Mouse (Mus musculus) kidney, embryonic 16.5 days (tissue): ENCODE results near the gene Ugt2b34. TPM values are rescaled to one million over a fixed set of nuclear protein-coding genes. Genes with fewer than 3 reads are reported as not detected.
"Not testable (repeated sequence)": the region's sequence is repeated elsewhere in the genome, so short reads cannot be mapped to it uniquely, and the experiment has no call there.

Experiments used
- ATAC-seq: fragments of 200-750 bp; cut with Nextera tagmentation; 2 replicates; pipeline ENCODE4 v1.8.0; 2017; ENCODE audit warnings: moderate TSS enrichment; ENCODE audit not compliant: low FRiP score, low TSS enrichment
- H3K27ac ChIP-seq: fragments of 300-500 bp; sonication (generic); 2 replicates; pipeline ENCODE4 v1.5.1; 2014; ENCODE audit warnings: low read length
- H3K27me3 ChIP-seq: fragments of 300-500 bp; sonication (generic); 2 replicates; pipeline ENCODE4 v1.6.1; 2014; ENCODE audit warnings: low read length, control low read depth, mixed read lengths; ENCODE audit not compliant: insufficient read depth
- H3K36me3 ChIP-seq: fragments of 300-500 bp; sonication (generic); 2 replicates; pipeline ENCODE4 v1.6.1; 2014; ENCODE audit warnings: low read length, control low read depth, mixed read lengths; ENCODE audit not compliant: insufficient read depth
- H3K4me1 ChIP-seq: fragments of 300-500 bp; sonication (generic); 2 replicates; pipeline ENCODE4 v1.6.1; 2014; ENCODE audit warnings: low read length, control low read depth, mixed read lengths; ENCODE audit not compliant: insufficient read depth
- H3K4me2 ChIP-seq: fragments of 300-500 bp; sonication (generic); replicated peaks from 2 replicates; pipeline ENCODE4 v1.6.1; 2014; ENCODE audit warnings: low read depth, low read length
- H3K4me3 ChIP-seq: fragments of 300-500 bp; sonication (generic); 2 replicates; pipeline ENCODE4 v1.5.1; 2014; ENCODE audit warnings: mild to moderate bottlenecking, low read length
- H3K9ac ChIP-seq: fragments of 300-500 bp; sonication (generic); replicated peaks from 2 replicates; pipeline ENCODE4 v1.6.1; 2014; ENCODE audit warnings: low read length
- H3K9me3 ChIP-seq: fragments of 300-500 bp; sonication (generic); 2 replicates; pipeline ENCODE4 v1.6.1; 2016; ENCODE audit warnings: low read length, control low read depth
- WGBS: fragments of 180-500 bp; shearing (Covaris S2); extraction: QIAGEN DNeasy Blood & Tissue Kit; methylation state at CpG from one replicate; pipeline ENCODE4 v1.1.7; 2014; 5-methylcytosine and 5-hydroxymethylcytosine counted together
- polyA plus RNA-seq: library from polyadenylated mRNA; unstranded; fragments of >200 nt; fragmentation: Nextera tagmentation; extraction: Ambion mirVana; gene quantifications from 2 replicates; pipeline ENCODE4 v1.2.1, GENCODE M21; 2015

Ugt2b34 gene
- polyA plus RNA-seq, 1 experiment from 2014 or later: 16.7 TPM

- no peak overlapping the region for H3K4me2 ChIP-seq
- ATAC-seq: no peak
- H3K9ac ChIP-seq: no peak overlapping the region
- no peaks in the 10 kb centered on the region for H3K27me3 ChIP-seq
- H3K4me3 ChIP-seq: no peak overlapping the region
- 39% methylated on average over 1 of the region's 1 CpGs for WGBS
- no peaks in the 10 kb centered on the region for H3K4me1 ChIP-seq
- no peak overlapping the region for H3K27ac ChIP-seq
- H3K9me3 ChIP-seq: no peaks in the 10 kb centered on the region
- H3K36me3 ChIP-seq: no peaks in the 10 kb centered on the region
Measured at GRCm38 (mm10) chr5:86871877-86872276, 34.9 kb downstream of the Ugt2b34 start.

- no peak for ATAC-seq
- 55% methylated on average over 3 of the region's 3 CpGs for WGBS
Measured at GRCm38 (mm10) chr5:86858336-86858735, 48.4 kb downstream of the Ugt2b34 start.

GRCm38 (mm10) chr5:86857682-86858081 is 49.1 kb downstream of the Ugt2b34 start:
- 8% methylated on average over 1 of the region's 1 CpGs for WGBS
- Histone ChIP-seq H3K36me3 (no peaks in the 10 kb centered on the region), H3K4me3 (no peak overlapping the region)

More at GRCm38 (mm10) chr5:86858336-86858735, 48.4 kb downstream of the Ugt2b34 start:
- Histone ChIP-seq H3K36me3 (no peaks in the 10 kb centered on the region), H3K4me2 (no peak overlapping the region), H3K27ac (no peak overlapping the region), H3K9ac (no peak overlapping the region), H3K9me3 (no peaks in the 10 kb centered on the region), H3K4me1 (no peaks in the 10 kb centered on the region), H3K4me3 (no peak overlapping the region), H3K27me3 (no peaks in the 10 kb centered on the region)

GRCm38 (mm10) chr5:86856505-86856904 is 50.2 kb downstream of the Ugt2b34 start:
- H3K4me2 ChIP-seq, H3K4me1 ChIP-seq, H3K27me3 ChIP-seq, H3K36me3 ChIP-seq, H3K9ac ChIP-seq, H3K9me3 ChIP-seq, ATAC-seq, H3K27ac ChIP-seq, H3K4me3 ChIP-seq: not testable (repeated sequence)
- WGBS: 66% methylated on average over 13 of the region's 13 CpGs

More at GRCm38 (mm10) chr5:86857682-86858081, 49.1 kb downstream of the Ugt2b34 start:
- no peaks in the 10 kb centered on the region for H3K9me3 ChIP-seq
- no peak overlapping the region for H3K9ac ChIP-seq
- no peaks in the 10 kb centered on the region for H3K27me3 ChIP-seq
- no peak overlapping the region for H3K4me2 ChIP-seq
- H3K27ac ChIP-seq: no peak overlapping the region
- H3K4me1 ChIP-seq: no peaks in the 10 kb centered on the region
- no peak for ATAC-seq

- WGBS: 56% methylated on average over 5 of the region's 5 CpGs
- Histone ChIP-seq H3K4me1 (no peaks in the 10 kb centered on the region), H3K27me3 (no peaks in the 10 kb centered on the region), H3K9ac (no peak overlapping the region), H3K4me3 (no peak overlapping the region), H3K4me2 (no peak overlapping the region), H3K27ac (no peak overlapping the region), H3K9me3 (no peaks in the 10 kb centered on the region), H3K36me3 (no peaks in the 10 kb centered on the region)
- no peak for ATAC-seq
Measured at GRCm38 (mm10) chr5:86851658-86852057, 55.1 kb downstream of the Ugt2b34 start.

- Histone ChIP-seq H3K27ac (no peak overlapping the region), H3K4me1 (no peaks in the 10 kb centered on the region), H3K4me2 (no peak overlapping the region), H3K27me3 (no peaks in the 10 kb centered on the region), H3K9ac (no peak overlapping the region), H3K4me3 (no peak overlapping the region), H3K9me3 (no peaks in the 10 kb centered on the region), H3K36me3 (no peaks in the 10 kb centered on the region)
- no peak for ATAC-seq
Measured at GRCm38 (mm10) chr5:86850104-86850503, 56.6 kb downstream of the Ugt2b34 start.

GRCm38 (mm10) chr5:86841261-86841660 is 65.5 kb downstream of the Ugt2b34 start:
- H3K4me2 ChIP-seq, H3K27me3 ChIP-seq, H3K9ac ChIP-seq, H3K9me3 ChIP-seq, H3K36me3 ChIP-seq, ATAC-seq, H3K4me1 ChIP-seq, H3K27ac ChIP-seq, H3K4me3 ChIP-seq: not testable (repeated sequence)

- no peak for ATAC-seq
- 86% methylated on average over 2 of the region's 2 CpGs for WGBS
- peaks cover 11% of the 10 kb centered on the region for H3K36me3 ChIP-seq
Measured at GRCm38 (mm10) chr5:86840207-86840606, 66.5 kb downstream of the Ugt2b34 start.

More at GRCm38 (mm10) chr5:86840207-86840606, 66.5 kb downstream of the Ugt2b34 start:
- H3K27ac ChIP-seq: no peak overlapping the region
- peaks cover 6% of the 10 kb centered on the region; the same call in 1 of the 2 replicates for H3K9me3 ChIP-seq
- no peak overlapping the region for H3K4me2 ChIP-seq
- H3K9ac ChIP-seq: no peak overlapping the region
- no peaks in the 10 kb centered on the region for H3K4me1 ChIP-seq
- H3K27me3 ChIP-seq: no peaks in the 10 kb centered on the region
- H3K4me3 ChIP-seq: no peak overlapping the region

Other genes starting within 250 kb of the Ugt2b34 start
- gene Tmprss11b, start 230.6 kb downstream of the Ugt2b34 start, polyA plus RNA-seq: not detected in 2 replicates
- not detected in 2 replicates for gene Tmprss11e, start 161.1 kb downstream of the Ugt2b34 start, polyA plus RNA-seq
- gene Ythdc1, start 102.7 kb downstream of the Ugt2b34 start, polyA plus RNA-seq: 36.3 and 40.4 TPM in 2 replicates
- gene Ugt2b1, start 19.6 kb upstream of the Ugt2b34 start, polyA plus RNA-seq: not detected in 2 replicates
- gene Ugt2b35, start 93.9 kb upstream of the Ugt2b34 start, polyA plus RNA-seq: not detected in 2 replicates
- gene Ugt2b36, start 185.6 kb upstream of the Ugt2b34 start, polyA plus RNA-seq: 0.07 TPM in 1 of 2 replicates, not detected in the other
- gene Ugt2b5, start 233.4 kb upstream of the Ugt2b34 start, polyA plus RNA-seq: 22.0 and 25.3 TPM in 2 replicates